9 mouse cellular contexts compared by ENCODE assay signal in the genomic region with DNA sequence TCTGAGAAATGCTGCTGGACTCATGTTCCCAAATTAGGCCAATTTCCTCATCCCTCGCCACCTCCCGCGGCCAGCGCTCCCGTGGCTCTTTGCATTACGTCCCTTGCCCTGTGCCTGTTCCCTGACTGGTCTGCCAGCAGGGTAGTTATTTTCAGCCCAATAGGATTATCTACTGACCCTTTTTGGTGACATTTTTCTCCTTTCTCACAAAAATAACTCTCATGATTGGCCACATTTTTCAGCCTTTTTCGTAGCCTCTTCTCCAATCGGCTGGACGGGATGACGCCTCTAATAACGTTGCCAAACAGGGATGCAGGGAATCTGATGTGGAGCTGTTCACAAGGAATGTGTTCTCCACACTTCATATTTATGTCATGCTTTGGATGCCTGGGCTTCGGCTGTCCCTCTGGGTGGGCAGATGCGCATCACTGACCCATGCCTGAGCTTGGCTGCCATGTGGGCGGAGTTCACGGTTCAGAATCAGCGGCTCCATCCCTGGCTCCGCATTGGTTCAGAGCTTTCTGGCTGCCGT. TPM values are rescaled to one million over a fixed set of nuclear protein-coding genes. Genes with fewer than 3 reads are reported as not detected.
DNase-seq lines count a peak whose midpoint lies in the region; ATAC-seq and TF ChIP-seq lines count a peak whose summit lies in the region.
"Had no signal": no experiment of that assay in that cellular context is flagged by ENCODE, and none has a peak within 500 bp of the region (broad histone marks: within the 10 kb centered on the region; RNA-seq: fewer than 3 reads in every experiment).

No protein-coding gene starts in this region.

- H3K27ac ChIP-seq in lung, embryonic 14.5 days (ENCODE audit: low read depth) = peak overlapping the region; percentile 58
- H3K27ac ChIP-seq: liver, embryonic 15.5 days had no signal

- DNase-seq in adrenal gland, postnatal 14 days = peak; percentile 33
- no peak for DNase-seq in adrenal gland, postnatal 25 days
- peak; percentile 62 for DNase-seq in cerebellum, postnatal 36 days
- peak; percentile 69 to 74 for DNase-seq in heart, postnatal 10 days
- peak; percentile 79 for DNase-seq in lung, embryonic 14.5 days
- DNase-seq in testis, postnatal 14 days (ENCODE audit: low spot score) = no peak
- DNase-seq in spleen, postnatal 36 days (ENCODE audit: low spot score in 2 of 2) = no peak
- DNase-seq in frontal cortex, adult 2 months (ENCODE audit: extremely low spot score in 1 of 2, low spot score in 1 of 2) = no peak

- peaks cover 20% of the 10 kb centered on the region; the same call in 1 of the 2 replicates for H3K36me3 ChIP-seq in lung, embryonic 14.5 days (ENCODE audit: insufficient read depth)
- H3K36me3 ChIP-seq: liver, embryonic 15.5 days had no signal

- H3K9me3 ChIP-seq in lung, embryonic 14.5 days (ENCODE audit: low read depth, low read length) = no peaks in the 10 kb centered on the region
- H3K9me3 ChIP-seq: liver, embryonic 15.5 days had no signal

- 35% methylated on average over 18 of the region's 18 CpGs for WGBS in lung, embryonic 14.5 days

- no peak overlapping the region for H3K4me3 ChIP-seq in lung, embryonic 14.5 days (ENCODE audit: low read depth, low read length)
- H3K4me3 ChIP-seq: liver, embryonic 15.5 days had no signal

- intact Hi-C loops in heart, postnatal 10 days (cut with DNase I) = no loop called here

- no peaks in the 10 kb centered on the region for H3K27me3 ChIP-seq in lung, embryonic 14.5 days (ENCODE audit: insufficient read depth, low read length)
- H3K27me3 ChIP-seq: liver, embryonic 15.5 days had no signal

- ATAC-seq in lung, embryonic 14.5 days (ENCODE audit: insufficient read depth) = peak; percentile 86

- no peak overlapping the region for H3K9ac ChIP-seq in lung, embryonic 14.5 days
- H3K9ac ChIP-seq: liver, embryonic 15.5 days had no signal

- TF ChIP-seq CTCF in lung, embryonic 14.5 days (IDR thresholded peaks at IDR 0.05; ENCODE audit: low read depth) = no peak

- H3K4me2 ChIP-seq in lung, embryonic 14.5 days = peak overlapping the region; percentile 31
- H3K4me2 ChIP-seq: liver, embryonic 15.5 days had no signal

- H3K4me1 ChIP-seq in lung, embryonic 14.5 days (ENCODE audit: insufficient read depth) = no peaks in the 10 kb centered on the region
- H3K4me1 ChIP-seq: liver, embryonic 15.5 days had no signal

RNA-seq across cellular contexts. Expression of a gene that starts 9.3 kb away (rescaled TPM):
- total RNA-seq in adrenal gland, postnatal 14 days (2021) = 23.3 and 25.3 TPM in 2 replicates
- 21.6 and 27.4 TPM in 2 replicates for total RNA-seq in adrenal gland, postnatal 25 days (2021)
- total RNA-seq in heart, postnatal 10 days (2021) = 10 to 100 TPM; 30.2 to 34.0 TPM
- polyA plus RNA-seq in lung, embryonic 14.5 days (2014; fragmentation: Nextera tagmentation; extraction: Ambion mirVana) = 88.1 and 88.3 TPM in 2 replicates
- 27.8 and 30.7 TPM in 2 replicates for polyA plus RNA-seq in frontal cortex, adult 2 months (2012; rRNA removed)

RNA-seq across cellular contexts. Expression of a gene that starts 12.8 kb away (rescaled TPM):
- total RNA-seq in adrenal gland, postnatal 14 days (2021) = 11.3 and 13.2 TPM in 2 replicates
- 7.6 and 9.5 TPM in 2 replicates for total RNA-seq in adrenal gland, postnatal 25 days (2021)
- 10 to 100 TPM; 19.8 to 20.7 TPM for total RNA-seq in heart, postnatal 10 days (2021)
- polyA plus RNA-seq in lung, embryonic 14.5 days (2014; fragmentation: Nextera tagmentation; extraction: Ambion mirVana) = 46.1 and 50.5 TPM in 2 replicates
- polyA plus RNA-seq in frontal cortex, adult 2 months (2012; rRNA removed) = 15.3 and 16.6 TPM in 2 replicates

Comparison
In these comparisons a context has a peak if more than half of its experiments do, and no peak if none do; other contexts are left out.
1. DNase-seq: peak in adrenal gland, postnatal 14 days (single experiment), cerebellum, postnatal 36 days (2 of 2), heart, postnatal 10 days (2 of 2) and lung, embryonic 14.5 days (single experiment); none in adrenal gland, postnatal 25 days (single experiment), testis, postnatal 14 days (single experiment), spleen, postnatal 36 days (0 of 2) and frontal cortex, adult 2 months (0 of 2).